Mouse (Mus musculus) MEL (cell line): ENCODE measurements around the gene Rora. TPM values are rescaled to one million over a fixed set of nuclear protein-coding genes. Genes with fewer than 3 reads are reported as not detected.

Experiments
- DNase-seq: peaks from one replicate; pipeline ENCODE4 v3.0.0; 2011; ENCODE audit warnings: low read depth, low spot score
- H3K27ac ChIP-seq: 2 replicates; pipeline ENCODE4 v1.5.1; 2012; ENCODE audit warnings: low read depth, mild to moderate bottlenecking, control low read depth, low read length, moderate library complexity; ENCODE audit not compliant: control insufficient read depth
- H3K27me3 ChIP-seq, 2 experiments: fragments of 150-350 bp in 1 of 2; sonication (generic) in 1 of 2; 2 replicates each; pipeline ENCODE4 v1.6.1; 2012; ENCODE audit warnings: low read length in 2 of 2, mild to moderate bottlenecking in 2 of 2, improper control_type of control experiment in 1 of 2, moderate library complexity in 1 of 2; ENCODE audit not compliant: insufficient read depth in 2 of 2, control insufficient read depth in 1 of 2
- H3K36me3 ChIP-seq, 2 experiments: 2 replicates each; pipeline ENCODE4 v1.6.1; 2012 to 2014; ENCODE audit warnings: low read length in 2 of 2, improper control_type of control experiment in 1 of 2, inconsistent platforms in 1 of 2, mild to moderate bottlenecking in 1 of 2; ENCODE audit not compliant: insufficient read depth in 2 of 2, control insufficient read depth in 1 of 2
- H3K4me1 ChIP-seq, 2 experiments: fragments of 150-350 bp in 1 of 2; sonication (generic) in 1 of 2; 2 replicates each; pipeline ENCODE4 v1.6.1; 2012; ENCODE audit warnings: low read length in 2 of 2, improper control_type of control experiment in 1 of 2, mild to moderate bottlenecking in 1 of 2; ENCODE audit not compliant: insufficient read depth in 2 of 2, control insufficient read depth in 1 of 2
- H3K4me3 ChIP-seq, 2 experiments: fragments of 150-350 bp in 1 of 2; sonication (generic) in 1 of 2; 2 replicates each; pipeline ENCODE4 v1.5.1; 2012; ENCODE audit warnings: low read depth in 2 of 2, low read length in 2 of 2, mild to moderate bottlenecking in 2 of 2, moderate library complexity in 2 of 2, control low read depth in 1 of 2, improper control_type of control experiment in 1 of 2; ENCODE audit not compliant: control insufficient read depth in 1 of 2, insufficient read depth in 1 of 2
- H3K79me2 ChIP-seq: 2 replicates; pipeline ENCODE4 v1.6.1; 2012; ENCODE audit warnings: mild to moderate bottlenecking, low read length, moderate library complexity; ENCODE audit not compliant: control insufficient read depth, poor library complexity, insufficient read depth
- H3K9ac ChIP-seq: 2 replicates; pipeline ENCODE4 v1.6.1; 2012; ENCODE audit warnings: low read depth, mild to moderate bottlenecking, control low read depth, low read length, moderate library complexity; ENCODE audit not compliant: control insufficient read depth, poor library complexity, severe bottlenecking
- H3K9me3 ChIP-seq: fragments of 150-350 bp; sonication (generic); replicated peaks from 2 replicates; pipeline ENCODE4 v1.6.1; 2012; ENCODE audit warnings: mild to moderate bottlenecking, low read length, improper control_type of control experiment, moderate library complexity; ENCODE audit not compliant: insufficient read depth
- BHLHE40 ChIP-seq: IDR thresholded peaks from 2 replicates; pipeline ENCODE4 v1.6.1; 2012; ENCODE audit warnings: low read depth, mild to moderate bottlenecking, inconsistent platforms, low read length, improper control_type of control experiment, borderline replicate concordance
- EP300 ChIP-seq, 2 experiments: IDR thresholded peaks; 2 replicates each; pipeline ENCODE4 v1.6.1; 2011; ENCODE audit warnings: improper control_type of control experiment in 2 of 2, low read length in 2 of 2, low read depth in 1 of 2, mild to moderate bottlenecking in 1 of 2
- GABPA ChIP-seq: IDR thresholded peaks from 2 replicates; pipeline ENCODE4 v1.6.1; 2012; ENCODE audit warnings: low read depth, mild to moderate bottlenecking, inconsistent platforms, low read length, improper control_type of control experiment, moderate library complexity
- KAT2A ChIP-seq: conservative IDR thresholded peaks from 2 replicates; pipeline ENCODE4 v1.6.1; 2012; ENCODE audit warnings: low read depth, low read length, improper control_type of control experiment, inconsistent platforms
- MXI1 ChIP-seq: IDR thresholded peaks from 2 replicates; pipeline ENCODE4 v1.6.1; 2011; ENCODE audit warnings: mild to moderate bottlenecking, low read depth, low read length, improper control_type of control experiment
- NELFE ChIP-seq: IDR thresholded peaks from 2 replicates; pipeline ENCODE4 v1.6.1; 2011; ENCODE audit warnings: low read depth, low read length, improper control_type of control experiment
- POLR2A ChIP-seq, 2 experiments: IDR thresholded peaks; 2 replicates each; pipeline ENCODE4 v1.6.1; 2011 to 2012; ENCODE audit warnings: low read length in 2 of 2, mild to moderate bottlenecking in 2 of 2, control low read depth in 1 of 2, improper control_type of control experiment in 1 of 2, low read depth in 1 of 2, moderate library complexity in 1 of 2; ENCODE audit not compliant: control insufficient read depth in 1 of 2, insufficient read depth in 1 of 2, poor library complexity in 1 of 2
- POLR2AphosphoS2 ChIP-seq: IDR thresholded peaks from 2 replicates; pipeline ENCODE4 v1.6.1; 2011; ENCODE audit warnings: low read length, improper control_type of control experiment
- RCOR1 ChIP-seq: IDR thresholded peaks from 2 replicates; pipeline ENCODE4 v1.6.1; 2012; ENCODE audit warnings: low read depth, mild to moderate bottlenecking, inconsistent platforms, low read length, improper control_type of control experiment
- SIN3A ChIP-seq: IDR thresholded peaks from 2 replicates; pipeline ENCODE4 v1.6.1; 2012; ENCODE audit warnings: low read length, improper control_type of control experiment, inconsistent platforms
- SMC3 ChIP-seq: IDR thresholded peaks from 2 replicates; pipeline ENCODE4 v1.6.1; 2011; ENCODE audit warnings: low read depth, low read length, improper control_type of control experiment
- TAL1 ChIP-seq: IDR thresholded peaks from 2 replicates; pipeline ENCODE4 v1.6.1; 2012; ENCODE audit warnings: mild to moderate bottlenecking, inconsistent platforms, low read length, moderate library complexity, mixed read lengths
- TBP ChIP-seq: IDR thresholded peaks from 2 replicates; pipeline ENCODE4 v1.8.0; 2011; ENCODE audit warnings: low read depth, low read length, improper control_type of control experiment
- USF1 ChIP-seq: IDR thresholded peaks from 2 replicates; pipeline ENCODE4 v1.6.1; 2014; ENCODE audit warnings: low read depth, mild to moderate bottlenecking, inconsistent platforms, low read length, improper control_type of control experiment, moderate library complexity
- ZMIZ1 ChIP-seq: IDR thresholded peaks from 2 replicates; pipeline ENCODE4 v1.6.1; 2012; ENCODE audit warnings: low read depth, mild to moderate bottlenecking, inconsistent platforms, low read length, improper control_type of control experiment, moderate library complexity
- polyA plus RNA-seq, 2 experiments: library from polyadenylated mRNA; stranded (reverse) in 1 of 2; unstranded in 1 of 2; fragments of >175 nt in 1 of 2; fragments of >200 nt in 1 of 2; gene quantifications; 2 replicates each; pipeline versions ENCODE4 v1.2.1 to v1.2.4; 2012; ENCODE audit warnings: low replicate concordance in 2 of 2, low read depth in 1 of 2; ENCODE audit not compliant: insufficient read length in 2 of 2, insufficient read depth in 1 of 2, missing spikeins in 1 of 2
- total RNA-seq: library from RNA; depleted of rRNA; stranded (reverse); fragments of 300-350 nt; gene quantifications from 2 replicates; pipeline ENCODE4 v1.2.3, GENCODE M21; 2012

Rora gene
- total and polyA plus RNA-seq, 3 experiments, result not detected

GRCm38 (mm10) chr9:68727166-68727855, 73.7 kb downstream of the Rora start:
- DNase-seq, result no peak
- Histone ChIP-seq H3K9ac (no peak overlapping the region), H3K27ac (no peak overlapping the region), H3K27me3 (no peaks in the 10 kb centered on the region), H3K79me2 (no peaks in the 10 kb centered on the region), H3K9me3 (no peaks in the 10 kb centered on the region), H3K4me1 (no peaks in the 10 kb centered on the region), H3K36me3 (no peaks in the 10 kb centered on the region), H3K4me3 (no peak overlapping the region)
- TF ChIP-seq SMC3 (no peak), BHLHE40 (no peak), GABPA (no peak), NELFE (no peak), KAT2A (no peak)

- TF ChIP-seq USF1 (no peak), ZMIZ1 (no peak), BHLHE40 (no peak), POLR2A (IDR thresholded peaks at IDR 0.05; ENCODE audit: control insufficient read depth in 1 of 2, insufficient read depth in 1 of 2, low read depth in 1 of 2, low read length in 2 of 2, poor library complexity in 1 of 2) (no peak), RCOR1 (no peak)
- Histone ChIP-seq H3K36me3 (no peaks in the 10 kb centered on the region), H3K27ac (no peak overlapping the region), H3K4me3 (no peak overlapping the region), H3K27me3 (no peaks in the 10 kb centered on the region), H3K79me2 (no peaks in the 10 kb centered on the region), H3K9ac (no peak overlapping the region), H3K4me1 (no peaks in the 10 kb centered on the region), H3K9me3 (no peaks in the 10 kb centered on the region)
- peak; percentile 1 for DNase-seq
Observed at GRCm38 (mm10) chr9:68731438-68731837, 77.9 kb downstream of the Rora start.

- H3K9ac ChIP-seq, result no peak overlapping the region
- H3K36me3 ChIP-seq, result no peaks in the 10 kb centered on the region
- no peak overlapping the region for H3K4me3 ChIP-seq
- DNase-seq, result no peak
- H3K27ac ChIP-seq, result no peak overlapping the region
- no peaks in the 10 kb centered on the region for H3K79me2 ChIP-seq
- H3K27me3 ChIP-seq, result no peaks in the 10 kb centered on the region
- no peak for TF ChIP-seq POLR2AphosphoS2
- no peak for TF ChIP-seq SMC3
- TF ChIP-seq SIN3A, result no peak
- TF ChIP-seq TBP, result no peak
- no peak for TF ChIP-seq EP300 (IDR thresholded peaks at IDR 0.05; ENCODE audit: low read depth in 1 of 2, low read length in 2 of 2)
- no peak for TF ChIP-seq TAL1
- no peak for TF ChIP-seq MXI1
- TF ChIP-seq POLR2A (IDR thresholded peaks at IDR 0.05; ENCODE audit: control insufficient read depth in 1 of 2, insufficient read depth in 1 of 2, low read depth in 1 of 2, low read length in 2 of 2, poor library complexity in 1 of 2), result no peak
- H3K9me3 ChIP-seq, result no peaks in the 10 kb centered on the region
- no peaks in the 10 kb centered on the region for H3K4me1 ChIP-seq
Observed at GRCm38 (mm10) chr9:68732929-68733328, 79.3 kb downstream of the Rora start.
